In genomic region chr8:125873250-125873534, GRCm38 (mm10) we compare ENCODE assay signal across 17 mouse cellular contexts. TPM values are rescaled to one million over a fixed set of nuclear protein-coding genes. Genes with fewer than 3 reads are reported as not detected.
DNase-seq lines count a peak whose midpoint lies in the region; ATAC-seq lines count a peak whose summit lies in the region.
"Had no signal": no experiment of that assay in that cellular context is flagged by ENCODE, and none has a peak within 500 bp of the region (broad histone marks: within the 10 kb centered on the region; RNA-seq: fewer than 3 reads in every experiment).

No protein-coding gene starts in this region.

- H3K27ac ChIP-seq in kidney, embryonic 15.5 days: peak overlapping the region; percentile 92
- peak overlapping the region; percentile 57; the same call in 1 of the 2 replicates for H3K27ac ChIP-seq in limb, embryonic 15.5 days
- 0 out of 2 replicates have a peak overlapping the region, but pooled peaks have one; percentile 31 for H3K27ac ChIP-seq in stomach, embryonic 15.5 days
- H3K27ac ChIP-seq: forebrain, embryonic 13.5 days; hindbrain, embryonic 12.5 days had no signal

- no peak overlapping the region for H3K4me2 ChIP-seq in kidney, embryonic 15.5 days
- H3K4me2 ChIP-seq in limb, embryonic 15.5 days: no peak overlapping the region
- no peak overlapping the region for H3K4me2 ChIP-seq in stomach, embryonic 15.5 days
- H3K4me2 ChIP-seq: embryonic facial prominence, embryonic 15.5 days; forebrain, embryonic 13.5 days; hindbrain, embryonic 12.5 days had no signal

- H3K4me1 ChIP-seq in kidney, embryonic 15.5 days: peaks cover 52% of the 10 kb centered on the region
- peaks cover 33% of the 10 kb centered on the region for H3K4me1 ChIP-seq in limb, embryonic 15.5 days
- H3K4me1 ChIP-seq in stomach, embryonic 15.5 days: 0 out of 2 replicates have a peak, but pooled peaks cover 11% of the 10 kb centered on the region

- WGBS in kidney, embryonic 15.5 days: 49% methylated on average over 2 of the region's 2 CpGs
- WGBS in limb, embryonic 15.5 days: 62% methylated on average over 2 of the region's 2 CpGs
- WGBS in stomach, embryonic 15.5 days: 59% methylated on average over 2 of the region's 2 CpGs

- H3K9ac ChIP-seq in kidney, embryonic 15.5 days: no peak overlapping the region
- H3K9ac ChIP-seq in limb, embryonic 15.5 days: no peak overlapping the region
- no peak overlapping the region for H3K9ac ChIP-seq in stomach, embryonic 15.5 days
- H3K9ac ChIP-seq: embryonic facial prominence, embryonic 15.5 days; forebrain, embryonic 13.5 days; hindbrain, embryonic 12.5 days had no signal

- H3K4me3 ChIP-seq in kidney, embryonic 15.5 days (replicated peaks): no peak overlapping the region
- no peak overlapping the region for H3K4me3 ChIP-seq in limb, embryonic 15.5 days
- H3K4me3 ChIP-seq in stomach, embryonic 15.5 days (replicated peaks): no peak overlapping the region
- H3K4me3 ChIP-seq: embryonic facial prominence, embryonic 15.5 days; forebrain, embryonic 13.5 days; hindbrain, embryonic 12.5 days had no signal

- no peaks in the 10 kb centered on the region for H3K27me3 ChIP-seq in kidney, embryonic 15.5 days
- peaks cover 10% of the 10 kb centered on the region; the same call in 1 of the 2 replicates for H3K27me3 ChIP-seq in limb, embryonic 15.5 days
- H3K27me3 ChIP-seq in stomach, embryonic 15.5 days (replicated peaks): no peaks in the 10 kb centered on the region
- H3K27me3 ChIP-seq: embryonic facial prominence, embryonic 15.5 days; forebrain, embryonic 13.5 days; hindbrain, embryonic 12.5 days had no signal

- no peak for DNase-seq in kidney, adult 11 months
- DNase-seq in kidney, postnatal 10 days: peak; percentile 58
- DNase-seq in gastrocnemius, postnatal 14 days: no peak
- DNase-seq in cerebellum, postnatal 14 days: no peak
- DNase-seq: adrenal gland, postnatal 36 days; liver had no signal

- H3K36me3 ChIP-seq in kidney, embryonic 15.5 days: no peaks in the 10 kb centered on the region
- H3K36me3 ChIP-seq in limb, embryonic 15.5 days: no peaks in the 10 kb centered on the region
- no peaks in the 10 kb centered on the region for H3K36me3 ChIP-seq in stomach, embryonic 15.5 days
- H3K36me3 ChIP-seq: embryonic facial prominence, embryonic 15.5 days; hindbrain, embryonic 12.5 days had no signal

- intact Hi-C loops in gastrocnemius, postnatal 14 days (cut with DNase I; ENCODE audit: low total_unique reads): loop anchor here (5.0 kb wide), 1 partner anchor 691 kb away; no protein-coding TSS in a partner anchor

- H3K9me3 ChIP-seq in kidney, embryonic 15.5 days (replicated peaks): no peaks in the 10 kb centered on the region
- no peaks in the 10 kb centered on the region for H3K9me3 ChIP-seq in limb, embryonic 15.5 days
- H3K9me3 ChIP-seq in stomach, embryonic 15.5 days: no peaks in the 10 kb centered on the region
- H3K9me3 ChIP-seq: embryonic facial prominence, embryonic 15.5 days; forebrain, embryonic 13.5 days; hindbrain, embryonic 12.5 days had no signal

- ATAC-seq in kidney, embryonic 15.5 days (replicated peaks; ENCODE audit: low FRiP score): 0 out of 2 replicates have a peak, but pooled peaks have one; percentile 6
- no peak for ATAC-seq in limb, embryonic 15.5 days (ENCODE audit: insufficient number of reproducible peaks, low FRiP score, low TSS enrichment, low read depth)
- ATAC-seq in stomach, embryonic 15.5 days (ENCODE audit: insufficient read depth, low FRiP score, low read depth): no peak
- ATAC-seq: forebrain, embryonic 13.5 days; intestine, embryonic 16.5 days had no signal

RNA-seq across cellular contexts. Expression of gene Pcnx2, which starts 24.9 kb away (rescaled TPM):
- polyA plus RNA-seq in kidney, embryonic 15.5 days (2015; fragmentation: Nextera tagmentation; extraction: Ambion mirVana): 0.24 and 0.48 TPM in 2 replicates
- 0.70 and 0.89 TPM in 2 replicates for polyA plus RNA-seq in limb, embryonic 15.5 days (2015; fragmentation: Nextera tagmentation; extraction: Ambion mirVana)
- 0.21 and 0.27 TPM in 2 replicates for polyA plus RNA-seq in stomach, embryonic 15.5 days (2015; fragmentation: Nextera tagmentation; extraction: Ambion mirVana)
- under 1 TPM; 0.23 to 0.35 TPM for total RNA-seq in gastrocnemius, postnatal 14 days (2021)
- total RNA-seq: common myeloid progenitor, adult 5-6 weeks; megakaryocyte progenitor cell, adult 5-6 weeks; monocyte, adult 5-6 weeks; neutrophil, adult 5-6 weeks had no signal

RNA-seq across cellular contexts. Expression of gene Map3k21, which starts 37.1 kb away (rescaled TPM):
- 4.2 and 4.6 TPM in 2 replicates for polyA plus RNA-seq in kidney, embryonic 15.5 days (2015; fragmentation: Nextera tagmentation; extraction: Ambion mirVana)
- polyA plus RNA-seq in limb, embryonic 15.5 days (2015; fragmentation: Nextera tagmentation; extraction: Ambion mirVana): 0.26 and 0.27 TPM in 2 replicates
- 1.7 and 2.3 TPM in 2 replicates for polyA plus RNA-seq in stomach, embryonic 15.5 days (2015; fragmentation: Nextera tagmentation; extraction: Ambion mirVana)
- total RNA-seq in gastrocnemius, postnatal 14 days (2021): under 1 TPM; 0.07 to 0.18 TPM
- total RNA-seq: common myeloid progenitor, adult 5-6 weeks; megakaryocyte progenitor cell, adult 5-6 weeks; monocyte, adult 5-6 weeks; neutrophil, adult 5-6 weeks had no signal

Comparison
In these comparisons a context has a peak if more than half of its experiments do, and no peak if none do; other contexts are left out.
1. H3K27ac ChIP-seq: peak in every context shown above with its lines; median percentile 92 in kidney, embryonic 15.5 days; 57 in limb, embryonic 15.5 days; 31 in stomach, embryonic 15.5 days.